Mouse (Mus musculus) ES-CJ7 (cell line): ENCODE measurements around the gene Hist1h2bf.
A peak's percentile ranks its signal among the peaks of the same experiment; 100 is the strongest.

Experiments used
- DNase-seq: peaks from one replicate; pipeline ENCODE4 v3.0.0; 2011; ENCODE audit warnings: low read depth, low spot score

The Hist1h2bf gene

GRCm38 (mm10) chr13:23529480-23530165 lies 44.4 kb downstream of the Hist1h2bf start:
- no peak for DNase-seq

DNA sequence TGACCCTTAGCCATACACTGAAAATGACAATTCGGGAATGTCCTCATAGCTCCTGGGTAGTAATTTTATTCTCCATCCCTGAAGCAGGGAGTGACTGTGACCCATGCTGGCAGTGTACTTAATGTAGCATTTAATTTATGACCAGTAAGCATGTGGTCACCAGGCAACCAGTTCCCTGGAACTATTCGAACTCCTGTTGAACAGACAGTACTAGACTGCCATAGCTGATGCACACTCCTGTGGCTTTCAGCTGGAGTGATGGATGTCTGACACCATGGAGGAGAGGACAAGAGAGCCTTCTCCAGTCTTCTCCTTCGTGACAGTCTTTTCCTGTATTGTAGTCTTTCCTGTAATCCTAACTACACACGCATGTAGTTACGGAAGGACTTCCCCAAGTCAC lies 45.0 kb downstream of the Hist1h2bf start:
- no peak for DNase-seq

DNA sequence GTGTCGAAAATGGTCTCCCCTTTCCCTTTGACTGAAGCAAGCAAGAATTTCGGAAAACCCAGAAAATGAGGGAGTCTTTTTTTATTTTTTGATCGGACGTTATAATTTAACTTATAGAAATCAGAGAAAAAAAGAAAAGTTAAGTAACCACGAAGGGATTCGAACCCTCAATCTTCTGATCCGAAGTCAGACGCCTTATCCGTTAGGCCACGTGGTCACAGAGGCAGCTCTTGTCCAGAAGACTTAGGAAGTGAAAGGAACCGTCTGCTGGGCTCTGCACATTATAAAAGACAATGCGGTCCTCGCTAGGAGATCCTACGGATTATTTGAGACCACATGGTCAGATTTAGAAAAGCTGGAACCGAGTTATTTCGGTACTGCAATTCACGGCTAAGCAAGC lies 47.7 kb downstream of the Hist1h2bf start:
- peak; percentile 90 for DNase-seq

DNA sequence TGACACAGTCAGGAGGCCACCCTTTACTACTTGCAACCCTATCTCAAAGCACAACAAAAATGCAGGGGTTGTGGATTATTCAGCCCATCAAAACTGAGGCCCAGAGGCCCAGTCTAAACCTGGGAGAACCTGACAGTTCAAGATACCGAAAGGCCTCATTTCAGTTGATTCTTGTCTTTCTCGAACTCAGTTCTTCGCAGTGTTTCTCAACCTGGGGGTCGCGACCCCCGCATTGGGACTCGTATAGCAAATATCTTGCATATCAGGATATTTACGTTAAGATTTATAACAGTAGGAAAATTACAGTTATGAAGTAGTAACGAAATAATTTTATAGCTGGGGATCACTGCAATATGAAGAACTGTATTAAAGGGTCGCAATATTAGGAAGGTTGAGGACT lies 48.1 kb downstream of the Hist1h2bf start:
- peak; percentile 79 for DNase-seq

- peak; percentile 92 for DNase-seq
Measured at GRCm38 (mm10) chr13:23524654-23525053, 49.3 kb downstream of the Hist1h2bf start.

- DNase-seq = no peak
Measured at GRCm38 (mm10) chr13:23523976-23524375, 50.0 kb downstream of the Hist1h2bf start.
